Mouse (Mus musculus) limb, embryonic 13.5 days (tissue): Measurements from ENCODE around the gene Efcab11. TPM values are rescaled to one million over a fixed set of nuclear protein-coding genes. Genes with fewer than 3 reads are reported as not detected.
A peak's percentile ranks its signal among the peaks of the same experiment; 100 is the strongest.
"Not testable (repeated sequence)": the region's sequence is repeated elsewhere in the genome, so short reads cannot be mapped to it uniquely, and the experiment has no call there.

Source experiments
- ATAC-seq: fragments of 200-750 bp; cut with Nextera tagmentation; 2 replicates; pipeline ENCODE4 v1.8.0; 2017; ENCODE audit warnings: low read depth, moderate number of reproducible peaks, moderate TSS enrichment; ENCODE audit not compliant: low FRiP score
- H3K27ac ChIP-seq: fragments of 300-500 bp; sonication (generic); 2 replicates; pipeline ENCODE4 v1.5.1; 2015; ENCODE audit warnings: inconsistent platforms, mild to moderate bottlenecking, moderate library complexity
- H3K27me3 ChIP-seq: fragments of 300-500 bp; sonication (generic); 2 replicates; pipeline ENCODE4 v1.6.1; 2015; ENCODE audit warnings: mild to moderate bottlenecking, inconsistent platforms
- H3K36me3 ChIP-seq: fragments of 300-500 bp; sonication (generic); 2 replicates; pipeline ENCODE4 v1.6.1; 2015; ENCODE audit warnings: inconsistent platforms, mild to moderate bottlenecking, moderate library complexity
- H3K4me1 ChIP-seq: fragments of 300-500 bp; sonication (generic); 2 replicates; pipeline ENCODE4 v1.6.1; 2015; ENCODE audit warnings: inconsistent platforms
- H3K4me2 ChIP-seq: fragments of 300-500 bp; sonication (generic); replicated peaks from 2 replicates; pipeline ENCODE4 v1.6.1; 2015; ENCODE audit warnings: inconsistent platforms, mild to moderate bottlenecking, moderate library complexity
- H3K4me3 ChIP-seq: fragments of 300-500 bp; sonication (generic); 2 replicates; pipeline ENCODE4 v1.5.1; 2015; ENCODE audit warnings: moderate library complexity, mild to moderate bottlenecking, inconsistent platforms
- H3K9ac ChIP-seq: fragments of 300-500 bp; sonication (generic); 2 replicates; pipeline ENCODE4 v1.6.1; 2015; ENCODE audit warnings: mild to moderate bottlenecking, inconsistent platforms
- H3K9me3 ChIP-seq: fragments of 300-500 bp; sonication (generic); 2 replicates; pipeline ENCODE4 v1.6.1; 2016; ENCODE audit warnings: inconsistent platforms
- WGBS: fragments of 180-500 bp; shearing (Covaris S2); methylation state at CpG from one replicate; pipeline ENCODE4 v1.1.7; 2015; 5-methylcytosine and 5-hydroxymethylcytosine counted together
- polyA plus RNA-seq: library from polyadenylated mRNA; unstranded; fragments of >200 nt; fragmentation: Nextera tagmentation; extraction: Ambion mirVana; gene quantifications from 2 replicates; pipeline ENCODE4 v1.2.1, GENCODE M21; 2015

Gene Efcab11
- polyA plus RNA-seq, 1 experiment from 2014 or later: 11.8 TPM

DNA sequence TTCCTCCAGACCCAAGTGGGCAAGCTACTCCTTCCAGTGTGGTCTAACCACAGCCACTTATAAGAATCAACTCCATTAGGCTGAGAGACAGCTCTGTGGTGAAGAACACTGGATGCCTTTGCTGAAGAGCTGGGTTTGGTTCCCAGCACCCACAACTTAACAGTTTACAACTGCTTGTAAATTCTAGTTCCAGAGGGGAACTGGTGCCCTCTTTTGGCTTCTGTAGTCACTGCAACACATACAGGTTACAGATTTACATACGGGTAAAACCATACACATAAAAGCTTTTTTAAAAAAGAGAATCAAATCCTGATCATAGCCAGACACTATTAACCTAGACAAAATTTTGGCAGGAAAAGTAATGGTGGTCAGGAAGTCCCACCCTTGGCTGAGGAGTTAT lies 50.8 kb downstream of the Efcab11 start:
- ATAC-seq: no peak
- Histone ChIP-seq H3K27ac (no peak overlapping the region), H3K4me2 (no peak overlapping the region), H3K36me3 (peaks cover 4% of the 10 kb centered on the region; the same call in 1 of the 2 replicates), H3K4me3 (no peak overlapping the region), H3K4me1 (0 out of 2 replicates have a peak, but pooled peaks cover 7% of the 10 kb centered on the region), H3K9me3 (no peaks in the 10 kb centered on the region), H3K9ac (no peak overlapping the region), H3K27me3 (no peaks in the 10 kb centered on the region)
- WGBS: 93% methylated on average over 1 of the region's 1 CpGs

DNA sequence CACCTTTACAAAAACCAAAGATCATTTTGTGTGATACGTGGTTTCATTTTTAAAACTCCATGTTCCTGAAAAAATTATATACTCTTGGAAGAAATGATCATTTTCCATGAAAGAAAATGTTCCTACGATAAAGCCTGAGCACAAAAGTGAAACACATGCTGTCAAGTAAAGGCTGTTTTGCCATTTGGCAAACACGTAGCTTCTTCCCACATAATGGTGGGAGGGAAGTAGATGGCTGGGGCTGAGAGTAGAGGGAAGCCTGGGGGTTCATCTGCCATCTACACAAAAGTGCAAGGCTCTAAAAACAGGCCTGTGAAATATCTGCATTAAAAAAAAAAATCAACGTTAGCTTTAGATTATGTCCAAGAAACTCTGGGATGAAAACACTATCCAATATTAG lies 61.6 kb downstream of the Efcab11 start:
- no peak overlapping the region for H3K4me3 ChIP-seq
- H3K4me2 ChIP-seq: no peak overlapping the region
- H3K9ac ChIP-seq: no peak overlapping the region
- peaks cover 31% of the 10 kb centered on the region for H3K4me1 ChIP-seq
- no peaks in the 10 kb centered on the region for H3K27me3 ChIP-seq
- H3K36me3 ChIP-seq: no peaks in the 10 kb centered on the region
- H3K27ac ChIP-seq: no peak overlapping the region
- 74% methylated on average over 4 of the region's 4 CpGs for WGBS
- no peaks in the 10 kb centered on the region for H3K9me3 ChIP-seq
- ATAC-seq: no peak

DNA sequence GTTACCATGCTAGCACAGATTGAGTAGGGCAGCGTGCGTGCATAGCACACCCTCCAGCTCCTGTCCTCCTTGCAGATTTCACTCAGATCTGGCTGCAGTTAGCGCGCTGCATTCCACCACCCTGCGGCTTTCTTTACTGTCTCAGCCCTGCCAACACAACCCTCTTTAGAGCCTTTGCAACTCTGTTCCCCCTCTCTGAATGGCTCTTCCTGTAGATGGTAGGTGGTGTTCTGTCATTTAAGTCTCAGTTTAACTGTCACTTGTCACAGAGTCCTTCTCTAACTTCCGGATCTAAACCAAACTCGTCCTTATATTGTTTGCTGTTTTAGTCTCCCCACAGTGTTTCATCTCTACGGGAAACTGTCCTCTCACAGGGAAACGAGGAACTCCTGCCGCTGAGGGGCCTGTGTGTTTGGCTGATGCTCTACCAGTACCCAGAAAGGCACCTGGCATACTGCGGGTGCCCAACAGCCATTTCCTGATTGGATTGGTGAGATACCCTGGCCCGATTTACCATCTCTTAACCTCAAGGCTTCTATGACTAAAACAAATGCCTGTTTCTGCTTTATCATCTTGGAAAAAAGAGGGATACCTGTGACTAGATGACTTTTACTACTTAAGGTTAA lies 62.8 kb downstream of the Efcab11 start:
- no peak overlapping the region for H3K27ac ChIP-seq
- no peaks in the 10 kb centered on the region for H3K27me3 ChIP-seq
- ATAC-seq: no peak
- no peak overlapping the region for H3K4me2 ChIP-seq
- peaks cover 31% of the 10 kb centered on the region for H3K4me1 ChIP-seq
- 0 out of 2 replicates have a peak, but pooled peaks cover 2% of the 10 kb centered on the region for H3K9me3 ChIP-seq
- H3K9ac ChIP-seq: no peak overlapping the region
- WGBS: 75% methylated on average over 12 of the region's 12 CpGs
- H3K4me3 ChIP-seq: no peak overlapping the region
- H3K36me3 ChIP-seq: peaks cover under 1% of the 10 kb centered on the region; the same call in 1 of the 2 replicates

DNA sequence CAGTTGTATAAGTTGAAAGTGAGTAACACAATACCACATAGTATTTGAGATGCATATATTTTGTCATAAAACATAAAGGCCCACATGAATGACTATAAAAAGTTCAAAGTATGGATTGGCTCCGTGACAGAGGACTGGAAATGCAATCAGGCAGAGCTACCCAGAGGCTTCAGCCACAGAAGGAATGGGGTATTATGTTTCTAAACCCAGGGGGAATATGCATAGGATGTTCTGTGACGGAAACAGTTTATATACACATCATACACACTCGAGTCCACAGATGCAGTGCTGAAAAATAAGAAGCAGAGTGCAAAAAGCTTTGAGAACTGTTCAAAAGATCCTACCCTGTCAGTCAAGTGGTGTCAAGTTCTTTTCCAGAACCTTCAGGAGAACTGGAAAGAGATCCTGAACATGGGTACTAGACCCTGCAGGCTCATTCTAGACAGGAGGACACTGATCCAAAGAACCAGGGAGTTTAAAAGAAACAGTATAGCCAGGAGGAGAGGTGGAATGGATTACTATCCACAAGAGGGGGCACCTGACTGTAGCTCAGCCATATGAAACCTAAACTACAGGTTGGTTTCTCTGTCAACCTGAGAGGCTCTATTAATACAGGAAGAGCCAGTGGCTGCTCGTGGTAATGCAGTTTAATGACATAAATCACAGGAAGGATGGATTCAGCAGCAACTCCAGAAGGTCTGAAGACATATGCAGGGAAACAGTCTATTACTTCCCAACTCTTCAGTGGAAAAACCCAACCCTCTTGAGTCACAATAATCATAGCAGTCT lies 64.9 kb downstream of the Efcab11 start:
- Histone ChIP-seq H3K4me2 (no peak overlapping the region), H3K4me1 (peaks cover 28% of the 10 kb centered on the region), H3K27ac (no peak overlapping the region), H3K4me3 (no peak overlapping the region), H3K36me3 (peaks cover 3% of the 10 kb centered on the region; the same call in 1 of the 2 replicates), H3K9ac (no peak overlapping the region), H3K9me3 (0 out of 2 replicates have a peak, but pooled peaks cover 3% of the 10 kb centered on the region), H3K27me3 (no peaks in the 10 kb centered on the region)
- WGBS: 23% methylated on average over 4 of the region's 4 CpGs
- peak; percentile 84; the same call in 1 of the 2 replicates for ATAC-seq

DNA sequence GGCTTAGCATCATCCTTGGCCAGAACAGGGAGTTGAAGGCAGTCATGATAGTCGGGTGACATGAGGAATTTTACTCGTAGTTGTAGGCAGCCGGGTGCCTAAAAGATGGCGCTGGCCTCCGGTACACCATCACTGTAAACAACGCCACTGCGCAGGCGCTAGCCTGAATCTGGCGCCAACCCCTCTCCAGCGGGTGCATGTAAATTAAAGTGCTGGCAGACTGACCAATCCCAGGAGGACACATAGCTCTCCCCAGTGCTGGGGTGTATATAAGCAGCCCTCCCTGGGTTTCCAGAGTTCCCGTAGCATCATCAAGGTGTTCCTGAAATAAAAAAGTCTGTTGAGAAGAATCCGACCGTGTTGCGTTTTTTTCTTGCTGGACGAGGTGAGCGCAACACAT lies 66.2 kb downstream of the Efcab11 start:
- not testable (repeated sequence) for H3K4me3 ChIP-seq, ATAC-seq, H3K4me2 ChIP-seq, H3K27me3 ChIP-seq, H3K27ac ChIP-seq, H3K9me3 ChIP-seq, H3K36me3 ChIP-seq, H3K9ac ChIP-seq
- H3K4me1 ChIP-seq: peaks cover 28% of the 10 kb centered on the region
- WGBS: 95% methylated on average over 16 of the region's 16 CpGs

DNA sequence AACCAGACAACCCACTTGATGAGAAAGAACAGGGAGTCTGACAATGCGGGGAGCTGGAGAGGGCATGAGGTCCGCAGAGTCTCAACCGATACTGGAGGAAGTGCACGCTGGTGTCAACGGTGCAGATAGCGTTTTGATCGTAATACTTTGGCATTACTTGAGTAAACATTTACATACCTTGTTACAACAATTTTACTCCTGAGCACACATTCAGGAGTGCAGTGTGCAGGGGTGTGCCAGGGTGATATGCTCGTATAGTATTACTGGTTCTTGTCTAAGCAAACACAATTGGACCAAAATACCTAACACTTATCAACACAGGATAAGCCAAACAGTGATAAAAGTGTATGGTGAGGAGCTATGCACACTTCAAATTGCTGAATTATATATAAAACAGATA lies 69.0 kb downstream of the Efcab11 start:
- peaks cover 14% of the 10 kb centered on the region for H3K4me1 ChIP-seq
- H3K4me3 ChIP-seq: no peak overlapping the region
- no peak overlapping the region for H3K4me2 ChIP-seq
- H3K9ac ChIP-seq: no peak overlapping the region
- WGBS: 92% methylated on average over 8 of the region's 8 CpGs
- H3K27ac ChIP-seq: no peak overlapping the region
- H3K9me3 ChIP-seq: peaks cover 6% of the 10 kb centered on the region; the same call in 1 of the 2 replicates
- ATAC-seq: no peak
- peaks cover 3% of the 10 kb centered on the region; the same call in 1 of the 2 replicates for H3K36me3 ChIP-seq
- no peaks in the 10 kb centered on the region for H3K27me3 ChIP-seq

DNA sequence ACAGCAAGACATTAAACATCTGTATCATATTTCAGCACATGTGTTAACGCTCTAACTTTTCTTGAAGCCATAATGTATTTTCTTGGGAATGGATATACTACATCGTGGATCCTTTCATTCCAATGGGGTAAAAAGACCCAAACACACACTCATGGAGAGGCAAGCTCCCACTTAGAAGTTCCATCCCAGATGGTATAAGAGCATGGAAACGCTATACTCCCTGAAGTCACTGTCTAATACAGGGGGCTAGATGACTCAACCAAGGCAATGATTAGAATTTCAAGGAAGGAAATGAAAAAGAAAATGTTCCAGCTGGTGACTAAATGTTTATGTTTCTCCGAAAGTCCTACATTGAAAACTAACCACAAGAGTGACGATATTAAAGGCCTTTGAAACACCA lies 76.3 kb downstream of the Efcab11 start:
- H3K9me3 ChIP-seq: 0 out of 2 replicates have a peak, but pooled peaks cover 3% of the 10 kb centered on the region
- no peaks in the 10 kb centered on the region for H3K27me3 ChIP-seq
- H3K4me1 ChIP-seq: peaks cover 12% of the 10 kb centered on the region
- 51% methylated on average over 5 of the region's 5 CpGs for WGBS
- H3K4me2 ChIP-seq: no peak overlapping the region
- ATAC-seq: peak; percentile 54; the same call in 1 of the 2 replicates
- no peak overlapping the region for H3K4me3 ChIP-seq
- H3K27ac ChIP-seq: peak overlapping the region; percentile 49; the same call in 1 of the 2 replicates
- H3K9ac ChIP-seq: no peak overlapping the region
- no peaks in the 10 kb centered on the region for H3K36me3 ChIP-seq

DNA sequence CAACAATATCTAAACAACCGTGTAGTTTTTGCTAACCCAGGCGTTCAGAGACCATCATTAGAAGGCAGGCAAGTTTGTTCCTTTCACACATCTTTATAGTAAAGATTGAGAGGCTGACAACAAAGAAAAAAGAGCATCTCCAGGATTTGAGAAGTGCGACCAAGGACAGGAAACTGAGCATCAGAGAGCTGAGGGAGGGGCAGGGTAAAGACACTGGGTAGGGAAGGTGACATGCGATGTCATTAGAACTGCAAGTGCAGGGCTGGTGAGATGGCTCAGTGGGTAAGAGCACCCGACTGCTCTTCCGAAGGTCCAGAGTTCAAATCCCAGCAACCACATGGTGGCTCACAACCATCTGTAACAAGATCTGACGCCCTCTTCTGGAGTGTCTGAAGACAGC lies 77.5 kb downstream of the Efcab11 start:
- 94% methylated on average over 7 of the region's 7 CpGs for WGBS
- H3K4me3 ChIP-seq, ATAC-seq, H3K36me3 ChIP-seq, H3K27me3 ChIP-seq, H3K4me2 ChIP-seq, H3K9ac ChIP-seq, H3K9me3 ChIP-seq, H3K27ac ChIP-seq: not testable (repeated sequence)
- peaks cover 19% of the 10 kb centered on the region for H3K4me1 ChIP-seq

DNA sequence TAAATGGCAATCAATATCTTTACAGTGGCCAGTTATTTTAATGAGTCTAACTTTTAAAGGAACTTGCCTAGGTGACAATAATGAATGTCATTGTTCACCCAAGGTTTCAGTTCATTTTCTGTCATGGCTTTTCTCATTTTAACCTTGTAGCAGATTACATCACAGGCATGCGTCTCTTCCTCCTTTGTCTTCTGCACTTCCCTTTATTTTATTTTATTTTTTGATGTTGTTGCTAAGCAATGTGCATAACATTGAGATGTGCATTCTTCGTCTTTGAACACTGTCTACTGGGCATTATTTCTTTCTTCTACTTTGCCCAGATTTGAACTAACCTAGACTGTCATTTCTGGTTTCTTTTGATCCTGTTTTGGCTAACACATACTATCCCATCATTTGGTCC lies 88.3 kb downstream of the Efcab11 start:
- Histone ChIP-seq H3K4me1 (peaks cover 34% of the 10 kb centered on the region), H3K27me3 (no peaks in the 10 kb centered on the region), H3K27ac (no peak overlapping the region), H3K4me3 (no peak overlapping the region), H3K4me2 (no peak overlapping the region), H3K36me3 (no peaks in the 10 kb centered on the region), H3K9me3 (no peaks in the 10 kb centered on the region), H3K9ac (no peak overlapping the region)
- ATAC-seq: no peak
- 77% methylated on average over 2 of the region's 2 CpGs for WGBS

DNA sequence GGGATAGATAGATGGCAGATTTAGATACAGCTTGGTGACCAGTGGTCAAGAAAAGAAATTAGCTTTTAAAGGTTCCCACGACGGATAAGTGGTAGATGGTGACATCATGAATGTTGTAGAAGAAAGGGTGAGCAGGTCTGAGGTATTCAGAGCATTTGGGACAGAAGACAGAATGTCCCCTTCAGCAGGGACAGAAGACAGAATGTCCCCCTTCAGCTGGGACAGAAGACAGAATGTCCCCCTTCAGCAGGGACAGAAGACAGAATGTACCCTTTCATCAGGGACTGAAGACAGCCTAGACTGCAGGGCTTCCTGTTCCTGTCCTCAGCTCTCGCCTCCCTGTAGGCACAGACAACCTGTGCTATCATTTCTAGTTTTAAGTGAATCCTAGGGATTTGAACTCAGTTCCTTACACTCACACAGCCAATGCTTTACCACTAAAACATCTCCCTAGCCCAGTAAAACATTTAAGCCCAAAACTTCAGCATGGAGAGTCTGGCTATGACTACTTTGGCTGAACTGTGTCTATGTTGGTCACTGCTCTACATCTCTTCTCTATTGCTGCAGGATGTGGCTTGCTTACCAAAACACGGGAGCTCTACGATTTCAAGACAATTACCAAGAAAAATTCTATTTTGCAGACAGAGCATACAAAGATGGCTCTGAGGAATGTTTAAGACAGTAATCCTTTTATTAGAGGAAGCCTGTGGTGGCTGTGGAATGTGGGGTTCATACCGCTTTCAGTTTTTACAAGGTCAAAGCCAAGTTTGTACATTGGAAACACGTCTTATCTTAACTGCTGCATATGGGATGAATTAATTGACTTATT lies 89.2 kb downstream of the Efcab11 start:
- Histone ChIP-seq H3K27ac (no peak overlapping the region; the same call in 1 of the 2 replicates), H3K9ac (no peak overlapping the region), H3K4me3 (no peak overlapping the region), H3K27me3 (no peaks in the 10 kb centered on the region), H3K9me3 (no peaks in the 10 kb centered on the region), H3K36me3 (no peaks in the 10 kb centered on the region), H3K4me2 (no peak overlapping the region), H3K4me1 (peaks cover 40% of the 10 kb centered on the region)
- no peak for ATAC-seq
- 52% methylated on average over 7 of the region's 7 CpGs for WGBS

DNA sequence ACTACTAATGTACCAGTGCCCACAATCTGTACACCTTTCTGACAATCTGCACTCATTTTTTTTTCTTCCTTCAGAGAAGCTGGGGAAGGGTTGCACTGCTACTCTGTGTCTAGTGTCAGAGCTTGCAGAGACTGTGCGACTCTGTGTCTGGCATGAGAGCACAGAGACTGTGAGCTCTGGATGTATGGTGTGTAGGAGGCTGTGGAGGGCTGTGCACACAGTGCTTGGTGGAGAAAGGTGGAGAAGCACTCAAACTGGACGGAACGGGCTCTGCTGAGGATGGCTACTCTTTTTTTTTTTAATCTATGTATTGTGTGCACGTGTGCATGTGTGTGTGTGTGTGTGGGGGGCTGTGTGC lies 90.1 kb downstream of the Efcab11 start:
- 80% methylated on average over 4 of the region's 4 CpGs for WGBS
- ATAC-seq: no peak
- Histone ChIP-seq H3K4me3 (no peak overlapping the region), H3K9me3 (no peaks in the 10 kb centered on the region), H3K27ac (no peak overlapping the region), H3K4me2 (no peak overlapping the region), H3K4me1 (peaks cover 44% of the 10 kb centered on the region), H3K27me3 (no peaks in the 10 kb centered on the region), H3K36me3 (no peaks in the 10 kb centered on the region), H3K9ac (no peak overlapping the region; the same call in 1 of the 2 replicates)
